In genomic region chr6:113076012-113076685, GRCm38 (mm10) we compare ENCODE assay signal across 7 mouse cellular contexts. TPM values are rescaled to one million over a fixed set of nuclear protein-coding genes. Genes with fewer than 3 reads are reported as not detected.
DNase-seq lines count a peak whose midpoint lies in the region; ATAC-seq lines count a peak whose summit lies in the region.

No protein-coding gene starts in this region.

- peak; percentile 93 to 96 for DNase-seq in adrenal gland, adult 18-20 months (ENCODE audit: low spot score in 2 of 2)
- peak; percentile 98 for DNase-seq in embryo, embryonic 11 days
- DNase-seq in gastrocnemius, postnatal 25 days = peak; percentile 99
- peak; percentile 97 for DNase-seq in intestine, embryonic 14.5 days (ENCODE audit: low spot score)
- peak; percentile 90 to 97 for DNase-seq in left cerebral cortex, postnatal 14 days (ENCODE audit: low spot score in 2 of 2)
- DNase-seq in mesoderm, embryonic 11.5 days (ENCODE audit: low read depth, low spot score) = peak; percentile 98
- peak; percentile 89 for DNase-seq in skeletal muscle tissue, adult 2 months (ENCODE audit: low read depth, low spot score)

- no peaks in the 10 kb centered on the region for H3K9me3 ChIP-seq in intestine, embryonic 14.5 days (ENCODE audit: control insufficient read depth, low read length)

- H3K36me3 ChIP-seq in intestine, embryonic 14.5 days (ENCODE audit: control insufficient read depth, insufficient read depth, low read length) = peaks cover 3% of the 10 kb centered on the region; the same call in 1 of the 2 replicates

- peaks cover 22% of the 10 kb centered on the region for H3K4me1 ChIP-seq in intestine, embryonic 14.5 days (replicated peaks; ENCODE audit: control insufficient read depth, insufficient read depth, low read length)

- intact Hi-C loops in left cerebral cortex, postnatal 14 days (cut with DNase I) = no loop called here

- under 1% methylated on average over 54 of the region's 55 CpGs for WGBS in intestine, embryonic 14.5 days

- no peaks in the 10 kb centered on the region for H3K27me3 ChIP-seq in intestine, embryonic 14.5 days (replicated peaks; ENCODE audit: control insufficient read depth, insufficient read depth, low read length)

- peak; percentile 87 for ATAC-seq in intestine, embryonic 14.5 days (replicated peaks; ENCODE audit: low FRiP score, low TSS enrichment, low read depth)

- peak overlapping the region; percentile 80 for H3K4me3 ChIP-seq in intestine, embryonic 14.5 days (ENCODE audit: low read depth, low read length)

- H3K4me2 ChIP-seq in intestine, embryonic 14.5 days (ENCODE audit: low read length) = peak overlapping the region; percentile 64

- peak overlapping the region; percentile 98 for H3K9ac ChIP-seq in intestine, embryonic 14.5 days (ENCODE audit: low read length)

- H3K27ac ChIP-seq in intestine, embryonic 14.5 days (ENCODE audit: low read depth) = peak overlapping the region; percentile 100

RNA-seq across cellular contexts. Expression of gene Setd5, which starts 1.0 kb away (rescaled TPM):
- 10 to 100 TPM; 72.2 to 86.2 TPM for total RNA-seq in adrenal gland, adult 18-20 months (2021)
- 10 to 100 TPM; 23.0 to 26.0 TPM for total RNA-seq in gastrocnemius, postnatal 25 days (2021)
- polyA plus RNA-seq in intestine, embryonic 14.5 days (2014; fragmentation: Nextera tagmentation; extraction: Ambion mirVana) = 90.0 and 91.5 TPM in 2 replicates
- 100 to 1,000 TPM; 131 TPM for total RNA-seq in left cerebral cortex, postnatal 14 days (2021)

RNA-seq across cellular contexts. Expression of gene Thumpd3, which starts 30.1 kb away (rescaled TPM):
- total RNA-seq in adrenal gland, adult 18-20 months (2021) = 10 to 100 TPM; 38.6 to 40.9 TPM
- 10 to 100 TPM; 13.6 to 14.6 TPM for total RNA-seq in gastrocnemius, postnatal 25 days (2021)
- 48.2 and 48.9 TPM in 2 replicates for polyA plus RNA-seq in intestine, embryonic 14.5 days (2014; fragmentation: Nextera tagmentation; extraction: Ambion mirVana)
- total RNA-seq in left cerebral cortex, postnatal 14 days (2021) = 10 to 100 TPM; 29.2 to 29.7 TPM

Comparison
In these comparisons a context has a peak if more than half of its experiments do, and no peak if none do; other contexts are left out.
1. Peak in every context shown above with its lines: DNase-seq, ATAC-seq, H3K4me3 ChIP-seq and H3K27ac ChIP-seq.